Mouse (Mus musculus): ENCODE data around the gene Gatad2a. TPM values are rescaled to one million over a fixed set of nuclear protein-coding genes. Genes with fewer than 3 reads are reported as not detected.

Gene Gatad2a
- polyA plus RNA-seq (2014; fragmentation: Nextera tagmentation; extraction: Ambion mirVana): 51.9 and 57.4 TPM in 2 replicates

GRCm38 (mm10) chr8:69995776-69996588 is at the start of gene Gatad2a:
Gatad2a (minus strand) TSS chr8:69996384.
- Histone ChIP-seq H3K4me3 (ENCODE audit: low read depth, low read length) (peak within 1 kb of the TSS; percentile 79), H3K36me3 (ENCODE audit: control insufficient read depth, insufficient read depth, low read length) (no peaks in the 10 kb centered on the region), H3K27ac (ENCODE audit: low read depth) (peak within 1 kb of the TSS; percentile 93), H3K4me1 (replicated peaks; ENCODE audit: control insufficient read depth, insufficient read depth, low read length) (peaks cover 3% of the 10 kb centered on the region; the same call in 1 of the 2 replicates), H3K9me3 (ENCODE audit: control insufficient read depth, low read length) (no peaks in the 10 kb centered on the region), H3K27me3 (replicated peaks; ENCODE audit: control insufficient read depth, insufficient read depth, low read length) (no peaks in the 10 kb centered on the region), H3K9ac (ENCODE audit: low read length) (peak within 1 kb of the TSS; percentile 91), H3K4me2 (ENCODE audit: low read length) (peak within 1 kb of the TSS; percentile 80)
- ATAC-seq (replicated peaks; ENCODE audit: low FRiP score, low TSS enrichment, low read depth): peak; percentile 99
- peak; percentile 99 for DNase-seq (ENCODE audit: low spot score)
- under 1% methylated on average over 87 of the region's 87 CpGs for WGBS

GRCm38 (mm10) chr8:70043996-70044395 is 47.8 kb upstream of the Gatad2a start:
- DNase-seq (ENCODE audit: low spot score) (no peak), ATAC-seq (replicated peaks; ENCODE audit: low FRiP score, low TSS enrichment, low read depth) (no peak)
- Histone ChIP-seq H3K4me3 (ENCODE audit: low read depth, low read length) (peak overlapping the region; percentile 100; the same call in 1 of the 2 replicates), H3K27ac (ENCODE audit: low read depth) (no peak overlapping the region), H3K9ac (ENCODE audit: low read length) (peak overlapping the region; percentile 97), H3K9me3 (ENCODE audit: control insufficient read depth, low read length) (no peaks in the 10 kb centered on the region), H3K36me3 (ENCODE audit: control insufficient read depth, insufficient read depth, low read length) (peaks cover 8% of the 10 kb centered on the region), H3K27me3 (replicated peaks; ENCODE audit: control insufficient read depth, insufficient read depth, low read length) (no peaks in the 10 kb centered on the region), H3K4me2 (ENCODE audit: low read length) (peak overlapping the region; percentile 85), H3K4me1 (replicated peaks; ENCODE audit: control insufficient read depth, insufficient read depth, low read length) (peaks cover 26% of the 10 kb centered on the region)
- WGBS: 86% methylated on average over 5 of the region's 5 CpGs

- Histone ChIP-seq H3K4me1 (replicated peaks; ENCODE audit: control insufficient read depth, insufficient read depth, low read length) (peaks cover 26% of the 10 kb centered on the region), H3K9me3 (ENCODE audit: control insufficient read depth, low read length) (no peaks in the 10 kb centered on the region), H3K9ac (ENCODE audit: low read length) (peak within 1 kb of the TSS; percentile 97), H3K27me3 (replicated peaks; ENCODE audit: control insufficient read depth, insufficient read depth, low read length) (no peaks in the 10 kb centered on the region), H3K36me3 (ENCODE audit: control insufficient read depth, insufficient read depth, low read length) (peaks cover 7% of the 10 kb centered on the region; the same call in 1 of the 2 replicates), H3K4me2 (ENCODE audit: low read length) (peak within 1 kb of the TSS; percentile 95), H3K27ac (ENCODE audit: low read depth) (peak within 1 kb of the TSS; percentile 78), H3K4me3 (ENCODE audit: low read depth, low read length) (peak within 1 kb of the TSS; percentile 100)
- WGBS: under 1% methylated on average over 65 of the region's 65 CpGs
- ATAC-seq (replicated peaks; ENCODE audit: low FRiP score, low TSS enrichment, low read depth) (peak; percentile 97), DNase-seq (ENCODE audit: low spot score) (peak; percentile 99)
Measured at GRCm38 (mm10) chr8:70042583-70043455, 46.6 kb upstream of the Gatad2a start, which contains the start of the genes Mau2 and Sugp1. Mau2 (minus strand) TSS chr8:70042734. Sugp1 (plus strand) TSS chr8:70042813.

GRCm38 (mm10) chr8:70041885-70042546 is 45.8 kb upstream of the Gatad2a start:
- peaks cover 14% of the 10 kb centered on the region; the same call in 1 of the 2 replicates for H3K36me3 ChIP-seq (ENCODE audit: control insufficient read depth, insufficient read depth, low read length)
- H3K9me3 ChIP-seq (ENCODE audit: control insufficient read depth, low read length): no peaks in the 10 kb centered on the region
- H3K27ac ChIP-seq (ENCODE audit: low read depth): peak overlapping the region; percentile 78; the same call in 1 of the 2 replicates
- peaks cover 24% of the 10 kb centered on the region for H3K4me1 ChIP-seq (replicated peaks; ENCODE audit: control insufficient read depth, insufficient read depth, low read length)
- peak overlapping the region; percentile 100 for H3K4me3 ChIP-seq (ENCODE audit: low read depth, low read length)
- H3K9ac ChIP-seq (ENCODE audit: low read length): peak overlapping the region; percentile 97
- 1% methylated on average over 47 of the region's 47 CpGs for WGBS
- peak overlapping the region; percentile 95 for H3K4me2 ChIP-seq (ENCODE audit: low read length)
- ATAC-seq (replicated peaks; ENCODE audit: low FRiP score, low TSS enrichment, low read depth) (peak; percentile 32), DNase-seq (ENCODE audit: low spot score) (no peak)
- H3K27me3 ChIP-seq (replicated peaks; ENCODE audit: control insufficient read depth, insufficient read depth, low read length): no peaks in the 10 kb centered on the region

GRCm38 (mm10) chr8:70037994-70038393 is 41.8 kb upstream of the Gatad2a start:
- no peaks in the 10 kb centered on the region for H3K9me3 ChIP-seq (ENCODE audit: control insufficient read depth, low read length)
- no peak overlapping the region for H3K4me3 ChIP-seq (ENCODE audit: low read depth, low read length)
- no peak overlapping the region for H3K4me2 ChIP-seq (ENCODE audit: low read length)
- 86% methylated on average over 1 of the region's 1 CpGs for WGBS
- ATAC-seq (replicated peaks; ENCODE audit: low FRiP score, low TSS enrichment, low read depth) (no peak), DNase-seq (ENCODE audit: low spot score) (no peak)
- H3K27ac ChIP-seq (ENCODE audit: low read depth): no peak overlapping the region
- H3K4me1 ChIP-seq (replicated peaks; ENCODE audit: control insufficient read depth, insufficient read depth, low read length): peaks cover 11% of the 10 kb centered on the region
- H3K27me3 ChIP-seq (replicated peaks; ENCODE audit: control insufficient read depth, insufficient read depth, low read length): no peaks in the 10 kb centered on the region
- no peak overlapping the region for H3K9ac ChIP-seq (ENCODE audit: low read length)
- H3K36me3 ChIP-seq (ENCODE audit: control insufficient read depth, insufficient read depth, low read length): peaks cover 18% of the 10 kb centered on the region

DNA sequence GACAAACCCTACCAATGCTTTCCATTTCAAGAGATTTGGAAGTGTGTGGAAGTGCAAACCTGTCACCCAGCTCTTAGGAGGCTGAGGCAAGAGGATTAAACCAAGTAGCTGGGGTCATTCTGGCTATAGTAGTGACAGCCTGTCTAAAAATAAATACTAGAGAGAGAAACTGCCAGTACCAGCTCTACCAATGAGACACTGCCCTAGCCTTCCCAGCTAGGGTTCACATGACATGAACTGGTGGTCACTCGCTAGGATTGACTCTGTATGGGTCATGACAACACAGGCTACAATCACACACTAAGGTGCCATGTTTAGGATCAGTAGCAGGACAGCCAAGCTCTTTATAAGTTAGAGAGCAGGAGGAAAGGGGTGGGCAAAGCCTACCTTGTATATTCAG is 34.1 kb upstream of the Gatad2a start:
- Histone ChIP-seq H3K27me3 (replicated peaks; ENCODE audit: control insufficient read depth, insufficient read depth, low read length) (no peaks in the 10 kb centered on the region), H3K36me3 (ENCODE audit: control insufficient read depth, insufficient read depth, low read length) (peaks cover 70% of the 10 kb centered on the region), H3K4me3 (ENCODE audit: low read depth, low read length) (no peak overlapping the region), H3K4me2 (ENCODE audit: low read length) (no peak overlapping the region), H3K4me1 (replicated peaks; ENCODE audit: control insufficient read depth, insufficient read depth, low read length) (no peaks in the 10 kb centered on the region), H3K9ac (ENCODE audit: low read length) (no peak overlapping the region), H3K27ac (ENCODE audit: low read depth) (no peak overlapping the region), H3K9me3 (ENCODE audit: control insufficient read depth, low read length) (no peaks in the 10 kb centered on the region)
- no peak for ATAC-seq (replicated peaks; ENCODE audit: low FRiP score, low TSS enrichment, low read depth)
- WGBS: 92% methylated on average over 1 of the region's 1 CpGs
- no peak for DNase-seq (ENCODE audit: low spot score)

DNA sequence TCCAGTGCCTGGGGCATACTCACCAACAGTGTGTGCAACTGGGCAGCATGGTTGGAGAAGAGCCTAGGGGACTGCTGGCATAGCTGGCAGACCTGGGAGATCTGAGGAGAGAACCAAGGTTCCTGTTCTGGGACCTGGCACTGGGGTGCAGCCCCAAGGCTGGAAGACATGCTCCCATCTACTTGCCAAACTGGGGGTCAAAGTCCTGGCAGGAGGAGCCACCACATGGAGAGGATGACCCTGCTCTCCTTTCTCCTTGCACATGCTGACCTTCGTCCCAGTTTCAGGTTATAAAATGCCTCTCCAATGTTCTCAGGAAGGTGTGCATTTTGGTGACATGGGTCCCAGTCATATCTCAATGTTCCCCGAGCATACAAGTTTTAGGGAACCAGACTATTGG is 30.0 kb upstream of the Gatad2a start:
- Histone ChIP-seq H3K4me1 (replicated peaks; ENCODE audit: control insufficient read depth, insufficient read depth, low read length) (no peaks in the 10 kb centered on the region), H3K36me3 (ENCODE audit: control insufficient read depth, insufficient read depth, low read length) (peaks cover 100% of the 10 kb centered on the region), H3K27ac (ENCODE audit: low read depth) (no peak overlapping the region), H3K9me3 (ENCODE audit: control insufficient read depth, low read length) (no peaks in the 10 kb centered on the region), H3K27me3 (replicated peaks; ENCODE audit: control insufficient read depth, insufficient read depth, low read length) (no peaks in the 10 kb centered on the region), H3K4me2 (ENCODE audit: low read length) (no peak overlapping the region), H3K9ac (ENCODE audit: low read length) (no peak overlapping the region), H3K4me3 (ENCODE audit: low read depth, low read length) (no peak overlapping the region)
- DNase-seq (ENCODE audit: low spot score) (no peak), ATAC-seq (replicated peaks; ENCODE audit: low FRiP score, low TSS enrichment, low read depth) (no peak)
- WGBS: 95% methylated on average over 2 of the region's 2 CpGs

DNA sequence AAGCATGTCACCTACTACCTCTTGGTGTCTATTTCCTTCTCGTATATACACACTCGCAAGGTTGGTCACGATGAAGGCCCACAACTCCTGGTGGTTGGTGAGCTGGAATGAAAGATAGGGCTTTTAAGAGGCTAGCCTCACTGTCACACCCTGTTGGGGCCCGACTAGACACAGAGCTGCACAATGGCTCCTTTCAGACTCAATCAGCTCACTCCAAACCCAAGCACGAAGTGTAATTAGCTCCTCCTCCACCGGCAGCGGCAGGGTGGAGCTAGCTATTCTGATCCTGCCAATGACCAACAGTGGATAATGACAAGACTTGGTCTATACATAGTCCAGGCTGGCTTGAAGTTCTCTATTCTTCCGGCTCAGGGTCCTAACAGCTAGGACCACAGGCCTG is 27.4 kb upstream of the Gatad2a start:
- Histone ChIP-seq H3K4me2 (ENCODE audit: low read length) (no peak overlapping the region), H3K9ac (ENCODE audit: low read length) (no peak overlapping the region), H3K27ac (ENCODE audit: low read depth) (no peak overlapping the region), H3K36me3 (ENCODE audit: control insufficient read depth, insufficient read depth, low read length) (peaks cover 99% of the 10 kb centered on the region), H3K4me1 (replicated peaks; ENCODE audit: control insufficient read depth, insufficient read depth, low read length) (no peaks in the 10 kb centered on the region), H3K27me3 (replicated peaks; ENCODE audit: control insufficient read depth, insufficient read depth, low read length) (no peaks in the 10 kb centered on the region), H3K9me3 (ENCODE audit: control insufficient read depth, low read length) (no peaks in the 10 kb centered on the region), H3K4me3 (ENCODE audit: low read depth, low read length) (no peak overlapping the region)
- 80% methylated on average over 8 of the region's 8 CpGs for WGBS
- ATAC-seq (replicated peaks; ENCODE audit: low FRiP score, low TSS enrichment, low read depth) (no peak), DNase-seq (ENCODE audit: low spot score) (no peak)
